Mouse (Mus musculus): Measurements from ENCODE around the gene Mrs2. TPM values are rescaled to one million over a fixed set of nuclear protein-coding genes. Genes with fewer than 3 reads are reported as not detected.
"Not testable (repeated sequence)": the region's sequence is repeated elsewhere in the genome, so short reads cannot be mapped to it uniquely, and the experiment has no call there.

Gene Mrs2
- total RNA-seq, 2 experiments from 2014 or later = 45.9 to 46.9 TPM

DNA sequence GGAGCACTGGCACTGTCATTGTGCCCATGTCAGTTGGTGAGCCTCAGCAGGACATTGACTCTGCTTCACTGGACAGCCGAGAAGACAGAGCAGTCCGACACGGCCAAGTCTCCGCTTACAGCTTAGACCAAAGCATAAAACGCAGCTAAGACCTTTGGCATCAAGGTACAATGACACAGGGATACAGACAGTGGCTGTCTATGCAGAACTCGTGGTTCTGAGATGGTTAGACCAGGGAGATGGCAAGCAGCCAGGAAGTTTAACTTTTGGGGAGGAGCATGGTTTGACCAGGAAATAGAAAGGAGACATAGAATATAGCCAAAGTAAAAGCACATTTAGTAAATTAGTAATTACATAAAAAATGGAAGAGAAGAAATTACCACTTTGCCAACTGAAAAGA is 31.2 kb downstream of the Mrs2 start:
- intact Hi-C loops (cut with DNase I) = no loop called here
- no peak for DNase-seq (ENCODE audit: extremely low spot score in 1 of 2, low spot score in 2 of 2)

DNA sequence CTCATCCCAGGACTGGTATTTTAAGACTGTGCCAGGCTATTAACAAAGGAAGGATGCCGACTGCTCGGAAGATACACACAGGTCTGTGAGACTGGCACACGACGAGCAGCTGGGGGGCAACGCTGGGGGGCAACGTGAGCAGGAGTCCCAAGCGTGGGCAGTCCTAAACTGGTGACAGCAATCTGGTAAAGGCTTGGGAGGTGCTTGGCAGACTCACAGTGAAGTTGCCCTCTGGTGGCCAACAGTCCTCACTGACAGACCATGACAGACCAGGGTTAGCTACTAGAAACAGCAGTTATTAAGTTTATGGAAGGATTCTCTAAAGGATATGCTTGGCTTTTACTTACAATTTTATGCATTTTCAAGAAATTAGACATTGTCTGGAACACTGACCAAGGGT is 31.8 kb downstream of the Mrs2 start:
- DNase-seq (ENCODE audit: extremely low spot score in 1 of 2, low spot score in 2 of 2) = peak; percentile 59 to 81
- intact Hi-C loops (cut with DNase I) = no loop called here

DNA sequence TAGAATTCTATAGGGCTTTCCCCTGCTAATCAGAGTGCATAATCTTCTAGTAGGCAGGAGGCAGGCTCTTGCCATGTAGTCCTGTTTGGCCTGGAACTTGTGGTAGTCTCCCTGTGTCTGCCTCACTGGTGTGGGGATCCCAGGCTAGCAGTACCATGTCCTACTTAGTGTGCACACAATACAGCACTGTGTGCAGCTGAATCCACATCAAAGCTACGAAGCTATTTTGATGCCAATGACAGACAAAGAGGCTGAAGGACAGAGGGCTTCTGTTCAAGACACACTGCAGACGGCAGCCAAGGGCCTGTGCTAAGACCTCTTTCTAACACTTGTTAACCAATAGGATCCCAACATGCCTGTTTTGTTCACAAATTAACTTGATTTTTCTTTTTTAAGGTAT is 34.7 kb downstream of the Mrs2 start:
- peak in 1 of 2 experiments; percentile 56 for DNase-seq (ENCODE audit: extremely low spot score in 1 of 2, low spot score in 2 of 2)
- intact Hi-C loops (cut with DNase I) = loop anchor here (2.0 kb wide), 1 partner anchor 49 kb away; the partner anchor contains the start of gene Aldh5a1

DNA sequence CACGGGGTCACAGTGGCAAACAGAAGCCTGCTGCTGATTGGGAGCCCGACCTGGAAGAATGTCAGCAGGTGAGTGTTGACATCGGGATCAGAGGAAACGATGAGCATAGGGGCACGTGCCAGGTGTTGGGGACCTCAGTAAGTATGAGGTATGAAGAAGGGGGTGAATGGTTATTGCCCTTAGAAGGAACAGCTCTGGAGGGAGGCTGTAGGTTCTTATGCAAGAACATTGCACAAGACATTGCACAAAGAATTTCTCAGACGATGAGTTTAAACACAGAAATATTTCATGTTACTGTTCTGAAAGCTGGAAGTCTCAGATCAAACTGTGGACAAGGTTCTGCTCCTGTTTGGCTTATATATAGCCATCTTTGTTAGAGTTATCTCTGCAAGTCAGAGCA is 39.1 kb downstream of the Mrs2 start:
- DNase-seq (ENCODE audit: extremely low spot score in 1 of 2, low spot score in 2 of 2) = no peak
- intact Hi-C loops (cut with DNase I) = no loop called here

DNA sequence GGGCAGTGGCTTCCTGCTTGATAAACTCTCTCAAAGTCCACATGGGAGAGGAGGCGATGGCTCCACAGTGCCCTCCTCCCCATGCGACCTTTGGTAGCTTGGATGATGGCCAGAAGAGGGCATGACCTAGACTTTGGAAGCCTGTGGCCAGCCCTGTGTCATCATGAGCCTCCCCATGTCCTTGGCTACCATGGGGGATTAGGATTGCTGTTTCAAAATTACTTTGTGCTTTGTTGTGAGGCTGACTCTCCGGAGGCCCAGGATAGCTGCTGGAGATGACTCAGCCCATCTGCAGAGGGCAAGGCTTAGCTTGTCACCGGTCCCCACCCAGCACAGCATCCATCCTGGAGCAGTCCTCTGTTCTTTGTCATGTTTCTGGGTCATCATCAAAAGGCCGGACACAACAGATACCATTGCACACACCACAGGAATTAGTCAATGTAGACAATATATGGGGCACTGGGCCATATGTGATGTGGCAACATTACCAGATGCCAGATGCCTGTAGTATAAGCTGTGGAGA is 42.3 kb downstream of the Mrs2 start:
- intact Hi-C loops (cut with DNase I) = no loop called here
- no peak for DNase-seq (ENCODE audit: extremely low spot score in 1 of 2, low spot score in 2 of 2)

DNA sequence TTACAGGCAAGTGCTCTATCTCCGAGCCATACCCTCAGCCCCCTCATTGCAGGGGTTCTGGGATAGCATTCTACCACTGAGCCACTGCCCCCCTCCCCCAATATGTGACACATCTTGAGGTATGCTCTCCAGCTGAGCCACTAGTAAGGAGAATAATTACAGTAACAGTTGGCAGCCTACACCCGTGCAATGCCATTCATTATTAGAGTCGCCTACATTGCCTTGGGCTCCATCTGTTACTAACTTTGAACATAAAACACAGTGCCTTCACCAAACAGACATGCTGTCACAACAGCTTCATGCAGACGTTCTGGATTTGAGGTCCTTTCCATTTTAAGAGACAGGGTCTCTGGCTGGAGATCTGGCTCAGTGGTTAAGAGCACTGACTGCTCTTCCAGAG is 43.8 kb downstream of the Mrs2 start:
- intact Hi-C loops (cut with DNase I) = no loop called here
- DNase-seq (ENCODE audit: extremely low spot score in 1 of 2, low spot score in 2 of 2) = no peak

DNA sequence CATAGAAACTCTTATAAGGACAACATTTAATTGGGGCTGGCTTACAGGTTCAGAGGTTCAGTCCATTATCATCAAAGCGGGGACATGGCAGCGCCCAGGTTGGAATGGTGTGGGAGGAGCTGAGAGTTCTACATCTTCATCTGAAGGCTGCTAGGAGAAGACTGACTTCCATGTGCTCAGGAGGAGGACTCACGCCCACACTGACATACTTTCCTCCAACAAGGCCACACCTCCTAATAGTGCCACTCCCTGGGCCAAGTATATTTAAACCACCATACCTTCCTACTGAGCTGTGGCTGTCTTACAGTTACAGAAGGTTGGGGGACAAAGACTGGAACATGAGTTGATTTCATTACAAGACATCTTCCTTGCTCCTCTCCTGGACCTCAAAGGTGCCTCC is 48.4 kb downstream of the Mrs2 start:
- intact Hi-C loops (cut with DNase I); DNase-seq (ENCODE audit: extremely low spot score in 1 of 2, low spot score in 2 of 2): not testable (repeated sequence)

DNA sequence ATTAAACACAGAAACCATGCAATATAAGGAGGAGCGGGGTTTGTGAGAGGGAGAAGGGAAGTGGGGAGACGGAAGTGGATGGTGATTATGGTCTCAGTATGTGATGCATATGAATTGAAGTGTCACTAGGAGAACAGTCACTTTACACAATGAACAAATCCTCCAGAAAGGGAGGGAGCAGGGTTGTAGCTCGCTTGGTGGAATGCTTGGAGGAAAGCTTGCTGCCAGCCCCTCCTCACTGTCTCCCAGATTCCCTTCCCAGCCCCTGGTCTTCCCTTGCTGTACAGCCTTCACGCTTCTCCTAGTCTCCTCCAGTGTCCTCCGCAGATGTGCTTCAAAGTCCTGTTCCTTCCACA is 54.4 kb downstream of the Mrs2 start:
- no peak for DNase-seq (ENCODE audit: extremely low spot score in 1 of 2, low spot score in 2 of 2)
- intact Hi-C loops (cut with DNase I) = no loop called here

DNA sequence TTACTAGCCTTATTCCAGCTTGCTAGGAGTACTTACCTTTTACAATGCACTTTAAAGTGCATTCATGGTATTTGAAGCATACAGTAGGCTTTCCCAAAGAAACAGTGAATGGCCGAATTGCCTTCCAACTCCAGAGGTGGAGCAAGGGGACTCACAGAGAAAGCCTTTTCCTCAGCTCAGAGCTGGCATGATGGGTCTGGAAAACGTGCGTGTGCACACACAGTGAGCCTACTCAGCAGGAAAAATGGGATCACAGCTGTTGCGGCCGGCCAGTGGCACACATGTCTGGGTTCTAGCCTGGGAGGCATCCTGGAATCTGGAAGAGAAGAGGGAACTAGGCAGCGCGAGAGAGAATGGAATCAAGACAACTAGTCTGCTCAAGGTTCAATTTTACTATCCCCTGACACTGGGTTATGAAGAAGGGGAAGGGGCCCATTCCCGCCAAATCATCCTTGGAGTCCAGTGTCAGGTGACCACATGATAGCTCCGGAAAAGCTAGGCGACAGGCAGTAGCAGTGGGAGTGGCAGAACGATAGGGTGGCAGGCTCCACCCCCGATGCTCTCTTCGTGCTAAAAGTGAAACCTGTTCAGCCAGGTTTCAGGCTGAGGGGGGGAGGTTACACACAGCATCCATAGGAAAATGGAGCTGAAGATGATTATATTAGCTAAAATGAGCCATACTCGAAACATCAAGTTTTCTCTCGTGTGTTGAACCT is 54.9 kb downstream of the Mrs2 start:
- intact Hi-C loops (cut with DNase I) = no loop called here
- DNase-seq (ENCODE audit: extremely low spot score in 1 of 2, low spot score in 2 of 2) = no peak

DNA sequence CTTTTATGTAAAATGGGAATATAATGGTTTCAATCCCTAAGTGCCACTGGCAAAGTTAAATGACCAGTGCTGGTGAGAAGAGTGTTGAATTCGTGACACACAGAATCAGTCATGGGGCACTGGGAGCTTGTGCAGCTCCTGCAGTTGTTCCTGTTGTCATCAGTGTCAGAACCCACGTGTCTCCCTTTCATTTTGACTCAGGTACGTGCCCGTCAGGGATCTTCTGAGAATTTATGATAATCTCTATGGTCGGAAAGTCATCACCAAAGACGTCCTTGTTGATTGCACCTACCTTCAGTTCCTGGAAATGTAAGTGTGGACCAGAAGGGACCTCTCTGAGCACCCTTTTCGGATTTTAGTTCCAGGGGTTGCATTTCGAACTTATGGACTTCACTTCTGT is 58.1 kb downstream of the Mrs2 start:
- intact Hi-C loops (cut with DNase I) = no loop called here

DNA sequence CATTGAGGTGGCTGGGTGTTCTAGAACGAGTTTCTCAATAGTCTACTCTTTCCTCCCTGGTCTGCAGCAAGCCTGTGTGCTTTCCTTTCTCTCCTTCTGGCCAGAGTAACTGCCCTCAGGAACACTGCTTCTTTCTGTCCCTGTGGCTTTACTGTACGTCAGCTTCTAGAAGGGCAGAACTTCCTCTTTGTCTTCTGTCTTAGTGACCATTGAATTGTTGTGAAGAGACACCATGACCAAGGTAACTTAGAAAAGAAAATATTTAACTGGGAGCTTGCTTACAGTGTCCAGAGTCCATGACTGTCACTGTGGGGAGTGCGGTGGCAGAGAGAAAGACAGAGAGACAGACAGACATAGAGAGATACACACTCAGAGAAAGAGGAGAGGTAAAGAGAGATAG is 60.1 kb downstream of the Mrs2 start:
- no peak for DNase-seq (ENCODE audit: extremely low spot score in 1 of 2, low spot score in 2 of 2)
- intact Hi-C loops (cut with DNase I) = no loop called here

More for the DNA sequence above, 58.1 kb downstream of the Mrs2 start:
- DNase-seq (ENCODE audit: extremely low spot score in 1 of 2, low spot score in 2 of 2) = no peak

DNA sequence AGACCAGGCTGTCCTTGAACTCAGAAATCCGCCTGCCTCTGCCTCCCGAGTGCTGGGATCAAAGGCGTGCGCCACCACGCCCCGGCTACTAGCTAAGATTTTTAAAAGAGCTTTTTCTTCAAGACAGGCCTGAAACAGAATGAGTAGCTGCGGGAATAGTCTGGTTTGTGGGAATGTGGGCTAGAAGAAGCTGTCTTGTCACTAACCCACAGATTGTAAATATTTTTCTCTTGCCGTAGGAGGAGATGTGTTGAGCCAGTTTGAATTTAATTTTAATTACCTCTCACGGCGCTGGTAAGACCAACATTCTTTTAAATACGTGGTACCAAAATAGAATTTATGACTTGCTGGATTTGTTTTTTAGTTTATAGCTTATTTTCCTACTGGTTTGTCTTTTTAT is 61.5 kb downstream of the Mrs2 start:
- intact Hi-C loops (cut with DNase I) = no loop called here
- no peak for DNase-seq (ENCODE audit: extremely low spot score in 1 of 2, low spot score in 2 of 2)

DNA sequence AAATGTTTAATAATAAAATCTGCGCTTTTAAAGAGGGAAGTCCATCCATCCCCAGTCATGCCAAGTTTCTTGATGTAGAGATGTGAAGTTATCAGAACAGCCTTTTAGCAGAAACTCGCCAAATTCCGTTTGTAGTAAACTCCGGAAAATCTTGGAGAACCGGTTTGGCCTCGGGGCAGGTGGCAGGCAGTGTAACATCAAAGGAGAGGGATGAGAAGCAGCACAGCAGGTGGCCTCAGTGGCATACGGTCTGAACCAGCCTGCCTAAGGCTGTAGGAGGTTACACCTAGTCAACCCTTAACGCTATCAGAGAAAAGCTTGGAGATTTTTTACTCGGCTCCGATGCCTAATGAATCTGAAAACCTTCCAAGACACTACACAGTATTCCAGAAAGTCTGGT is 64.7 kb downstream of the Mrs2 start:
- intact Hi-C loops (cut with DNase I) = no loop called here
- DNase-seq (ENCODE audit: extremely low spot score in 1 of 2, low spot score in 2 of 2) = no peak

DNA sequence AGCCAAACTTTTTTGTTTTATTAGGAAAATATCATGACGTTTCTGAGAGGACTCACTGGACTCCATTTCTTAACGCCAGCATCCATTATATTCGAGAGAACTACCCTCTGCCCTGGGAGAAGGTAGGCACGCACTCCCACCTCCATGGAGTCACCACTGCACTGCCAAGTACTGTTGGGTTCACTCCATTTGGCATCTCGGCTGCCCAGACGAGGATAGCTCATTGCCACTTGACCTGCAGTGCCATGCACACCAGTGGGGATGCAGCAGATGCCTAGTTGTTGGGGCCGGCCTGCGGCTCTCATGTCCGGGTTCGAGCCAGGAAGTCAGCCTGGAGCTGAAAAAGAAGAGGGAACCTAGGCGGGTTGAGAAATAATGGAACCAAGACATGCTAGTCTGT is 65.1 kb downstream of the Mrs2 start:
- intact Hi-C loops (cut with DNase I) = no loop called here
- DNase-seq (ENCODE audit: extremely low spot score in 1 of 2, low spot score in 2 of 2) = no peak

DNA sequence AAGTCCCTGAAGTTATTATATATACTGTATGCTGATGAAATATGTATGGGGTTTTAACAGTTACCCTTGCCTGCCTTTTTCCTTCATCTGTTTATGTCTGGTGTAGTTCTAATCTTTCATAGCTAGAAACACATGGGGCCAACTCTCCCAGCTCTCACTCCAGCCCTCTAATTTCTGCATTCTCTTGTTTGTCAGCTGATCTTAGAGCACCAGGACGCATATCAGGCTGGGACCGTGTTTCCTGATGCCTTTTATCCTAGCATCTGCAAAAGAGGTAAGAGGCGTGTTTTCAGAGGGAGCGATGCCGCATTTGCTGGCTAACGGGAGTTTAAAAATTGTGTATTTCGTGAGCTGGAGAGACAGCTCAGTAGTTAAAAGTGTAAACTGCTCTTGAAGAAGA is 67.5 kb downstream of the Mrs2 start:
- intact Hi-C loops (cut with DNase I) = no loop called here
- no peak for DNase-seq (ENCODE audit: extremely low spot score in 1 of 2, low spot score in 2 of 2)

DNA sequence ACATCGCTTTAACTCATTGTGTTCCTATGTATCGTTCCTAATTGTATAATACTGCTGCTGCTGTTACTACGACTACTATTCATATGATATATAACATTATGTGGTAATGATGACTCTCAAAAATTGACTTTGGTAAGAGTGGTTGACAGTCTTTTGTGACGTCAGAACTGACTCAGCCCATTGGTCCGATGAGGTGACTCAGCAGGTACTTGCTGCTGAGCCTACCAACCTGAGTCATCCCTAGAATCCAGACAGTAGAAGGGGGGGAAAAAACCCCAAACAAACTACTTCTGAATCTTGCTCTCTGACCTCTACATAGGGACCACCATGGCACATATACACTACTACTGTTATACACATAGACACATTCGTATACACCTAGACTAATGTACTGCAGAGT is 71.3 kb downstream of the Mrs2 start:
- intact Hi-C loops (cut with DNase I) = no loop called here

DNA sequence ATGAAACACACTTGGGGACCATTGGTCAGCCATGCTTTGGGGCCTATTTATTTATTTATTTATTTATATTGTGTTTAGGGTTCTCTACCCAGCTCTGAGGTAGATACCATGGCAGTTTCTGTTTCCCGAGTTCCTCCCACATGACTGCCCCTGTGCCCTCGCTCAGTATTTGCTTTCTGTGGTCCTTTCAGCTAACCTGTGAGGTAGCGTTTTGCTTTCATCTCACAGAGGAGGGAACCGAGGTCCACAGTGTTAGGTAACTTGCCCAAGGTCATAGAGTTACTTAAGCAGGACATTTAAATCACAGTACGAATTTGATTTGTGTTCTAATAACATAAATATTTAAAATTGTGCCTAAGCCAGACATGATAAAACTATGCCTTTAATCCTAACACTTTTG is 73.0 kb downstream of the Mrs2 start:
- intact Hi-C loops (cut with DNase I) = no loop called here
- no peak for DNase-seq (ENCODE audit: extremely low spot score in 1 of 2, low spot score in 2 of 2)

More for the DNA sequence above, 71.3 kb downstream of the Mrs2 start:
- no peak for DNase-seq (ENCODE audit: extremely low spot score in 1 of 2, low spot score in 2 of 2)

DNA sequence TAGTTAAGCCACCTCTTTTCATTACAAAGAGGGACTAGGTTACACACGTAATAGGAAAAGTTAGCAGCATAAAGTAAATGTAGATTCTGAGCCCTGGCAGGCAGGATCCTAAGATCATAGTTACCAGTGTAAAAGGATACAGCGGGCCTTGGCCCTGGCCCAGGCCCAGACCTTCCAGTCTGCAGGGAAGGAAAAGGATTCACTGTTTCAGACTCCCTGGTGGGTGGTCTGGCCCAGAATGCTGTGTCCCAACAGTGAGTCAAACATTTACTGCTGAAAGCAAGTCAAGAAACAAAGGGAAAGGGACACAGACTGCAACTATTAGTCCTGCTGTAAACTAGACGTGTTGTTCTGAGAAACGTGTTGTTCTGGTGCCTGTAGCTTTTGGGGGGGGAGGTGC is 74.6 kb downstream of the Mrs2 start:
- intact Hi-C loops (cut with DNase I) = no loop called here
- DNase-seq (ENCODE audit: extremely low spot score in 1 of 2, low spot score in 2 of 2) = peak in 1 of 2 experiments; percentile 62

DNA sequence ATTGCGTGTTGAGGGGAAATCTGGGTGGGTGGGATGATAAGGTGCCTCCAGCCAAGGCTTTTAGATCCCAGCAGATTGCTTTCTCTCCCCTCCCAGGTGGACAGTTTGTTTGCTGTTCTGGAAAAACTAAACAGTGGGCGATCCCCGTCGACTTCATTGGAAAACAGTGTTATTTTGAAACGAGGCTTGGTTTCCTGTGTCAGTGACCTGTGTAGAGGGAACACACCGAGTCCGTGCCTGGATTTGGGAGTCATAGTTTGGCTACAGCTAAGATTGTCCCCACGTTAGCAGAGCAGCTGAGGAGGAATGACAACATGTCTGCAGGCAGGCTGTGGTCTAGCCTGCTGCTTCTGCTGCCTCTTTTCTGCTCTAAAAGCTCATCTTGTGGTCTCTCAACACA is 76.9 kb downstream of the Mrs2 start:
- intact Hi-C loops (cut with DNase I) = no loop called here
- DNase-seq (ENCODE audit: extremely low spot score in 1 of 2, low spot score in 2 of 2) = no peak

DNA sequence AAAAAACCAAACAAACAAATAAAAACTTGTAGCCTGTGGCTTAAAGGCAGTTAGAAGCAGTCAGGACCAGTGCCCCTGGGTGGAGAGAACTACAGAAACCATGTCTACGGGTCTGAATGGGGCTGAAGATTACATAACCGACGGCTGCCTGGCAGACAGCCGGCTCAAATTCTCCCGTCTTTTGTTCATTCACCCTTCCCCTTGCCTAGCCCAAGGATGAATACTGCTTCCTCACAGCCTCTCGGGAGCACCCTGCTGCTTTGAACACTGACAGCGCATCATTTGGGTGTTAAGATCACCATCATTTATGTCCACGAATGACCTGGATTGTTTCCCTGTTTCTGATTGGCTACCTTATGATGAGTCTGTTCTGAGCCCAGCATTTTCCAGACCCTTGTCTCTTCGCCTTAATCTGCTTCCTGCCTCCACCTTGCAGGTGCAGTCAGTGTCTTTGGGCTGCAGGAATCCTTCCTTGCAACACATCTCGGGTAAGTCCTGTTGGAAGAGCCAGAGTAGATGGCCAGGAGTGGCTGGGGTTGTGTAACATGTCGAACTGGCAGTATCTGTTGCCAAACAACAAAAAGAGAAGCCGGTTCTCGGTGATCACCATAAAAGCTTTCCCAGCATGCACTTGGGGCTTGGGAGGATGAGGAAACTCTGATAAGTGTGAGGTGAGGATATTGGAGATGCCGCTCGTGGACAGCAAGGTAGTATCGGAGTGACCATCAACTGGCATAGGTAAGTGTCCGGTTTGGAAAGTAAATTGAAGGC is 77.5 kb downstream of the Mrs2 start, which contains the start of gene Gpld1:
Gpld1 (plus strand) TSS at position 641 of the 771 bp plus-strand sequence.
- intact Hi-C loops (cut with DNase I) = no loop called here
- DNase-seq (ENCODE audit: extremely low spot score in 1 of 2, low spot score in 2 of 2) = no peak
